Mouse (Mus musculus) heart, embryonic 11.5 days (tissue): ENCODE data around the gene Fli1. TPM values are rescaled to one million over a fixed set of nuclear protein-coding genes. Genes with fewer than 3 reads are reported as not detected.

Experiments
- polyA plus RNA-seq: library from polyadenylated mRNA; unstranded; fragments of >200 nt; fragmentation: Nextera tagmentation; extraction: Ambion mirVana; gene quantifications from 2 replicates; pipeline ENCODE4 v1.2.1, GENCODE M21; 2014

Gene Fli1
- polyA plus RNA-seq, 1 experiment from 2014 or later = 17.1 TPM

Other genes starting within 250 kb of the Fli1 start
- gene Kcnj5, start 198.5 kb downstream of the Fli1 start, polyA plus RNA-seq = 19.8 and 28.9 TPM in 2 replicates
- 0.09 TPM in 1 of 2 replicates, not detected in the other for gene Kcnj1, start 170.4 kb downstream of the Fli1 start, polyA plus RNA-seq
- 38.3 and 53.0 TPM in 2 replicates for gene Ets1, start 93.4 kb upstream of the Fli1 start, polyA plus RNA-seq